Mouse (Mus musculus) spleen, adult 2 months (tissue): ENCODE results near the gene Cryl1. TPM values are rescaled to one million over a fixed set of nuclear protein-coding genes. Genes with fewer than 3 reads are reported as not detected.

Experiments used
- DNase-seq, 2 experiments: peaks; one replicate each; pipeline versions ENCODE4 v3.0.0 to v3.0.0-alpha.2; 2012 to 2021; ENCODE audit warnings: low spot score in 2 of 2, low read depth in 1 of 2
- H3K27ac ChIP-seq: fragments of 200-500 bp; 2 replicates; pipeline ENCODE4 v1.5.1; 2012; ENCODE audit warnings: low read length, inconsistent platforms; ENCODE audit not compliant: insufficient read depth
- H3K27me3 ChIP-seq: fragments of 200-500 bp; 2 replicates; pipeline ENCODE4 v1.6.1; 2012; ENCODE audit warnings: mild to moderate bottlenecking, moderate library complexity, low read length, inconsistent platforms; ENCODE audit not compliant: control insufficient read depth, insufficient read depth
- H3K36me3 ChIP-seq: fragments of 200-500 bp; 2 replicates; pipeline ENCODE4 v1.6.1; 2012; ENCODE audit warnings: mild to moderate bottlenecking, low read length, inconsistent platforms; ENCODE audit not compliant: control insufficient read depth, insufficient read depth
- H3K4me1 ChIP-seq: fragments of 200-500 bp; 2 replicates; pipeline ENCODE4 v1.6.1; 2011; ENCODE audit warnings: inconsistent platforms; ENCODE audit not compliant: control insufficient read depth, insufficient read depth, insufficient read length
- H3K4me3 ChIP-seq: fragments of 200-500 bp; 2 replicates; pipeline ENCODE4 v1.5.1; 2011; ENCODE audit warnings: mild to moderate bottlenecking, inconsistent platforms; ENCODE audit not compliant: insufficient read depth, insufficient read length; ENCODE audit errors: extremely low read depth
- CTCF ChIP-seq: fragments of 200-500 bp; IDR thresholded peaks from 2 replicates; pipeline ENCODE4 v1.5.1; 2011; ENCODE audit warnings: mild to moderate bottlenecking, inconsistent platforms; ENCODE audit not compliant: insufficient read depth, insufficient read length, insufficient replicate concordance; ENCODE audit errors: extremely low read depth
- POLR2A ChIP-seq: fragments of 200-500 bp; IDR thresholded peaks from 2 replicates; pipeline ENCODE4 v1.6.1; 2011; ENCODE audit warnings: low read depth, low read length, inconsistent platforms
- WGBS: fragments of 180-500 bp; shearing (Covaris S2); methylation state at CpG from one replicate; pipeline ENCODE4 v1.1.7; 2018; 5-methylcytosine and 5-hydroxymethylcytosine counted together
- polyA plus RNA-seq: library from polyadenylated mRNA; depleted of rRNA; stranded (reverse); fragments of >200 nt; gene quantifications from 2 replicates; pipeline ENCODE4 v1.2.3, GENCODE M21; 2012

The Cryl1 gene
- polyA plus RNA-seq, 1 experiment, result 14.9 TPM

DNA sequence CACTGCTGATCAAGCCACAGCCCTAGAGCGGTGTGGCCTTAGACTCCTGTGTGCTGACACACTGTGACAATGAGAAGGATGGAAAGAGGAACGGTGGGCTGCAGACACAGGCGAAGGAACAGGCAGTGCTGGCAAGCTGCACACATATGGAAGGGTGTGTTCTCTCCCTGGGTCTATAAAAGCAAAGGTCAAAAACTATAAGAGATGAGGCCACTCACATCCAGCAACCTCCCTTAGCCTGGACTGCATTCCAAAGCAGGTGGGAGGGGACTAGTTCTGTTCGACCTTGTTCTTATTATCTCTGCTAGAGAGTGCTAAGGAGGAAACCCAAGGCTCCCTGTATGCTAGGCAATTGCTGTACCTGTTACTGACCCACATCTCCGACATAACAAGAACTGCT is 6.1 kb downstream of the Cryl1 start:
- TF ChIP-seq POLR2A (no peak), CTCF (no peak)
- DNase-seq, result no peak
- Histone ChIP-seq H3K4me3 (no peak overlapping the region), H3K4me1 (no peaks in the 10 kb centered on the region), H3K27me3 (no peaks in the 10 kb centered on the region), H3K36me3 (no peaks in the 10 kb centered on the region), H3K27ac (no peak overlapping the region)
- 82% methylated on average over 5 of the region's 5 CpGs for WGBS

DNA sequence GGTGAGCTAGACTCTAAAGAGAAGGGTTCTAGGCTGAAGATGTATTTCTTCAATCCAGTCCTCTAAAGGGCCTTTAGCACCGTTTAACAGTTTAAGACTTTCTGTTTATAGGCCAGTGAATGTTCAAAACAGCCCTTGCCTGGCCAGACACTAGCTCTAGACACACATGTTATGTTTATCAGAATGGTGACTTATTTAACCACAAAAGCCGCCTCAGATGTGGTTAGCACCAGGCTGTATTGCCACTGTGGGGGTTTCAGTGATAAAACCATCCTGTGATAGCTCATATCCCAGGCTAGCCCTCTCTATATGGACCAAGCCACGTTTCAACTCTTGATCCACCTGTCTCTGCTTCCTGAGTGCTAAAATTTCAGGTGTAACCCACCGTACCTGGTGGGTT is 6.7 kb downstream of the Cryl1 start:
- no peak overlapping the region for H3K4me3 ChIP-seq
- no peaks in the 10 kb centered on the region for H3K36me3 ChIP-seq
- H3K4me1 ChIP-seq, result no peaks in the 10 kb centered on the region
- no peak overlapping the region for H3K27ac ChIP-seq
- TF ChIP-seq POLR2A (no peak), CTCF (no peak)
- DNase-seq, result no peak
- 70% methylated on average over 4 of the region's 4 CpGs for WGBS
- no peaks in the 10 kb centered on the region for H3K27me3 ChIP-seq

DNA sequence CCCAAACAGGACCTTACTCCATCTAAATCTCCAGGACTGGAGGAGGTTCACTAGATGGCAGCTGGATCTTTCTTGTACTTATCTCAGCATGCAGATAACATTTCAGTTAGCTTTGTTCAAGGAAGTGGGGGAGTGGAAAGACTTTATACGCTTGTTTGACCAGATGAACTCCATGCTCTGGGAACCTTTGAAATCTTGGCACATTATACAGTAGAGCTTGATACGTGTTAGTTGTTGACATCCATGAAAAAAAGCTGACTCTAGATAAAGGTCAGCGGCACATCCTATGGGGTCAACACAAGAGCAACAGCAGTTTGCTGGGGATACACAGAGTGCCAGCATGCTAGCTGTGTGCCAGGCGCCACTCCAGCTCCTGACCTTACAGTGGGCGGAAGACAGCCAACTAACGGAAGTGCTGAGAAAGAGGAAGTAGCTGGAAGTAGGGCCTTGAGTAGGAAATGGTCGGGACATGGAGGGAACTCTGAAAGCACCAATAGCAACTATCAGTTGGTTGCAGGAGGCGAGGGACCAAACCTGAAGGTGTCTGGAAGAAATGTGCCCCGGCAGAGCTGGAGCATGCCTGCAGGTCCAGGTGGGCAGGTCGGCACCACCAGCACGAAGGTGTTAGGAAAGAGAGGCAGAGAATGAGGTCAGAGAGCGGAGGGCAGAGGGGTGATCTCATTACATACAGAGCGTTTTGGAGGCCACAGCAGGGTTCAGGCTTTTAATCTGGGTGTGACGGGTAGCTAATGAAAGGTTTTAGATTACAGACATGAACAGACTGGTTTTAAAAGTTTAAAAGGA is 11.4 kb downstream of the Cryl1 start:
- Histone ChIP-seq H3K4me1 (peaks cover 2% of the 10 kb centered on the region; the same call in 1 of the 2 replicates), H3K36me3 (no peaks in the 10 kb centered on the region), H3K4me3 (no peak overlapping the region), H3K27me3 (no peaks in the 10 kb centered on the region), H3K27ac (no peak overlapping the region; the same call in 1 of the 2 replicates)
- WGBS, result 58% methylated on average over 14 of the region's 14 CpGs
- TF ChIP-seq POLR2A, result no peak
- no peak for TF ChIP-seq CTCF
- DNase-seq, result no peak

DNA sequence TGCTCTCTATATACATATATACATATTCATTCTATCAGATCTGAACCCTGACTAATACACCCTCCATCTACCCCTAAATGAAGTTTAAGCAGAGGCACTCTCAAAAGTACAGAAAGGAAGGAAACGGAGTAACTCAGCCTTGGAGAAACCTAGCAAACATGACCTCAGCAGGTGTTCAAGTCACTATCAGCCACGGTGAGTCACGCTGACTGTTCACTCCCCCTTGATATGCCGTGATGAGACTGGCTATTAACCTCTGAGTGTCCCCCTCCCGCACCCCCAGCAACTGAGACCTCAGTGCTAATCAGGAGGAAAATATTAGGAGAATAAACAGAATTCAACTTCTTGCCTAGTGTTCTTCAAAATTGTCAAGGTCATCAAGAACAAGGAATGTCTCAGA is 12.7 kb downstream of the Cryl1 start:
- H3K36me3 ChIP-seq, result no peaks in the 10 kb centered on the region
- H3K4me3 ChIP-seq, result no peak overlapping the region
- H3K4me1 ChIP-seq, result peaks cover 2% of the 10 kb centered on the region; the same call in 1 of the 2 replicates
- 75% methylated on average over 5 of the region's 5 CpGs for WGBS
- DNase-seq, result no peak
- H3K27me3 ChIP-seq, result no peaks in the 10 kb centered on the region
- H3K27ac ChIP-seq, result no peak overlapping the region
- TF ChIP-seq CTCF, result no peak
- TF ChIP-seq POLR2A, result no peak

DNA sequence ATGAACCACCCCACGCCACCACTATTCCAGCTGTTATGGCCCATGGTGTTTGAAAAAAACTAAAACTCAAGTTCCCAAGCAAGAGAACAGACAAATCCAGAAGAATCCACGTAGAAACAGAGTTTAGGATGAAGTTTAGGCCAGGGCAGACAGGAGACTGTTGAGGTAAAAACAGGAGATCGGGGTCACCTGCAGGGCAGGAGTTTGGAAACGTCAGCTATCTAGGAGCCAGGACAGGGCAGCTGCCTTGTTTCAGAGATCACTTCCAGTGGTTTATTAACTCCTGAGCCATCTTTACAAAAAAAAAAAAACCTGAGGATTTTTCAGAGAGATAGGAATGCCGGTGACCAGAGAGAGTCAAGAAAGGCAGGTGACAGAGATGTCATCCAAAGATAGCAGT is 20.8 kb downstream of the Cryl1 start:
- 89% methylated on average over 5 of the region's 5 CpGs for WGBS
- TF ChIP-seq POLR2A, result no peak
- no peak for TF ChIP-seq CTCF
- H3K36me3 ChIP-seq, result peaks cover 3% of the 10 kb centered on the region; the same call in 1 of the 2 replicates
- no peaks in the 10 kb centered on the region for H3K27me3 ChIP-seq
- no peak overlapping the region for H3K4me3 ChIP-seq
- no peak overlapping the region for H3K27ac ChIP-seq
- DNase-seq, result no peak
- no peaks in the 10 kb centered on the region for H3K4me1 ChIP-seq

DNA sequence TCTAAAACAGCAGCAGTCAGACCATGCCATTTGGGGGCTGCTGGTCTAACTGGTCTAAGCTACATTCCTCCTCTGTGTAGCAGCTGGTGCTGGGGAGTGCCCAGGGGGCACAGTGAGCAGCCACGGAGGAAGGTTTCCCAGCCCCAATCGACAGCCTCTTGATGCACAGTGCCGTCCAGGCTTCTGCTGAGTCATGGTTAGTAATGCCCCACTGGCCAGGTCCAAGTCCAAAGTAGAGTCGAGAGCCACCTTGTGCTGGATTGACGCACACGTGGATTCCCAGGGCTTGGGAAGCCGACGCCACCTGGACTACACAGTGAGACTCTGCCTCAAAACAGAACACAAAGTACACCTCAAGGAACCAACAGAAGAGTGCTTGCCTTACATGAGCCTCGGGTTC is 21.4 kb downstream of the Cryl1 start:
- no peaks in the 10 kb centered on the region for H3K27me3 ChIP-seq
- TF ChIP-seq CTCF, result no peak
- TF ChIP-seq POLR2A, result no peak
- no peaks in the 10 kb centered on the region for H3K4me1 ChIP-seq
- H3K36me3 ChIP-seq, result peaks cover 3% of the 10 kb centered on the region; the same call in 1 of the 2 replicates
- no peak for DNase-seq
- WGBS, result 95% methylated on average over 9 of the region's 9 CpGs
- H3K27ac ChIP-seq, result no peak overlapping the region
- no peak overlapping the region for H3K4me3 ChIP-seq

DNA sequence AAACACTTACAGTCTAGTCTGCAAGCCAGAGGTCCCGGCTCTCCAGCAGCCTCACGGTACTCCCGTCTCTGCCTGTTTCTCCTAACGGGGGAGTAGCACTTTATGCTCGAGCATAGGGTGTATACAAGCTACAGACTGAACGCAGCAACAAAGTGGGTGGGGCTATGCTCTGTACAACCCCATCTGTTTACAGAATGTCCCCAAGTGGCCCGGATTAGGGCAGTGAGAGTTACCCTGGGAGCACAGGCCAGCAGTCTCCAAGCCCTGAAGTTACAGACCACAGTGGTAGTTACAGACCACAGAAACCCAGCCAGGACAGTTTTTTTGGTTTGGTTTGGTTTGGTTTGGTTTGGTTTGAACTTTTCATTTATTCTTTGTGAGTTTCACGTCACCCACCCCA is 22.3 kb downstream of the Cryl1 start:
- 89% methylated on average over 8 of the region's 8 CpGs for whole genome bisulfite sequencing
- DNase-seq, result no peak

More for the DNA sequence above, 22.3 kb downstream of the Cryl1 start:
- Histone ChIP-seq H3K4me3 (no peak overlapping the region), H3K27ac (no peak overlapping the region), H3K36me3 (peaks cover 3% of the 10 kb centered on the region; the same call in 1 of the 2 replicates), H3K4me1 (no peaks in the 10 kb centered on the region), H3K27me3 (no peaks in the 10 kb centered on the region)
- TF ChIP-seq POLR2A, result no peak
- no peak for TF ChIP-seq CTCF
